Mouse (Mus musculus): ENCODE data around the gene Rrbp1. TPM values are rescaled to one million over a fixed set of nuclear protein-coding genes. Genes with fewer than 3 reads are reported as not detected.

Gene Rrbp1
- polyA plus RNA-seq, 1 experiment from 2014 or later: 54.8 TPM

DNA sequence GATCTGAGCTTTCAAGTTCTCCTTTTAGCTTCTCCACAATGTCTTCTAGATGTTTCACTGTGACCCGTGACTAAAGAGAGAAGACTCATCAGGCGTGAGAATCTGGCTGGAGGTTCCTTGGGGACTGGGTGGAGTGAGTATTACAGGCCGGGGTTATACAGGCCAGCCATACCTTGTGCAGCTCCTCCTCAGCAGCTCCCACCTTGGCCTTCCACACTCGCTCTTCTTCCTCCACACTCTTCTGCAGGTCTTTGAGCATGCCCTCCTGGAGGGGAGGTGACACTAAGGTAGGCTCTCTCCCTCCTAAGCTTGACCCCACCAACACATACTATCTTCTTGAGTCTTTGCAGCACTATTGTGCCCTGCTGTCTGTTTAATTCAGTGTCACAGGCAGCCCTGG lies 57.1 kb downstream of the Rrbp1 start:
- Histone ChIP-seq H3K9me3 (replicated peaks) (no peaks in the 10 kb centered on the region), H3K4me1 (replicated peaks) (peaks cover 30% of the 10 kb centered on the region), H3K9ac (no peak overlapping the region), H3K27me3 (replicated peaks) (no peaks in the 10 kb centered on the region), H3K4me2 (no peak overlapping the region), H3K4me3 (no peak overlapping the region), H3K27ac (ENCODE audit: poor library complexity, severe bottlenecking) (no peak overlapping the region), H3K36me3 (peaks cover 94% of the 10 kb centered on the region)
- 88% methylated on average over 4 of the region's 4 CpGs for WGBS
- no peak for ATAC-seq (ENCODE audit: insufficient number of reproducible peaks, low FRiP score)

DNA sequence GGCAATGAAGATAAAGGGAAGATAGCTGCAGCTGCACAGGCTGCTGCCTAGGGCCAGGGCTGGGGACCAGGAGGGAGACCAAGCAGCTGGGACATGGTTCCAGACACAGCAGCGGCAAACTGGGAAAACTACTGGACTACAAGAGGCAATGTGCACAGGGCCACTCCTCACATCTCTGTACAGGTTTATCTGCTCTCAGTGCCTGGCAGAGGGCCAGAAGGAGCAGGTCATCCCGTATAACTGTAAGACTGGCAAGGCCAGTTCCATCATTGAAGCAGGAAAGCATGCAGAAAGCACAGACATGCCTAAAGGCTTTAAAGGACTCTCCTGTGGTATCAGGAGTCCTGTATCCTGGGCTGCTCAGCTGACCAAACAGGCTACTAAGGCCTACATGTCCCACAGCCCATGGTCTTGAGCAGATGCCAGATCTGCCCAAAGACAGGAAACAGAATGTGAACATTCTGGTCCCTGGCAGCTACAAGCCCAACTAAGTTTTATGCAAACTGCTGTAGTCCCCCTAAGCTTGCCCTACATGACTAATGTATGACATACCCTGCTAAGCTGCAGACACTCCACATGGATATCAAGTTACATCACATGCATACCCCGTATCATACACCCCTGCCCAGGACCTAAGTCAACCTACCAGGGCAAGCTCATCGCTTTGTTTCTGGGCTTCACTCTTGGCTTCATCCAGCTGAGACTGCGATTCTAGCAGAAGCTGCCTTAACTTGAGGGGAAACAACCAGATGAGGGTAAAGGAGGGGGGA lies 59.3 kb downstream of the Rrbp1 start:
- Histone ChIP-seq H3K4me1 (replicated peaks) (peaks cover 47% of the 10 kb centered on the region), H3K27ac (ENCODE audit: poor library complexity, severe bottlenecking) (peak overlapping the region; percentile 14), H3K27me3 (replicated peaks) (no peaks in the 10 kb centered on the region), H3K9me3 (replicated peaks) (no peaks in the 10 kb centered on the region), H3K4me2 (no peak overlapping the region), H3K36me3 (peaks cover 100% of the 10 kb centered on the region), H3K9ac (no peak overlapping the region), H3K4me3 (no peak overlapping the region)
- 0 out of 2 replicates have a peak, but pooled peaks have one; percentile 24 for ATAC-seq (ENCODE audit: insufficient number of reproducible peaks, low FRiP score)
- WGBS: 65% methylated on average over 5 of the region's 5 CpGs

DNA sequence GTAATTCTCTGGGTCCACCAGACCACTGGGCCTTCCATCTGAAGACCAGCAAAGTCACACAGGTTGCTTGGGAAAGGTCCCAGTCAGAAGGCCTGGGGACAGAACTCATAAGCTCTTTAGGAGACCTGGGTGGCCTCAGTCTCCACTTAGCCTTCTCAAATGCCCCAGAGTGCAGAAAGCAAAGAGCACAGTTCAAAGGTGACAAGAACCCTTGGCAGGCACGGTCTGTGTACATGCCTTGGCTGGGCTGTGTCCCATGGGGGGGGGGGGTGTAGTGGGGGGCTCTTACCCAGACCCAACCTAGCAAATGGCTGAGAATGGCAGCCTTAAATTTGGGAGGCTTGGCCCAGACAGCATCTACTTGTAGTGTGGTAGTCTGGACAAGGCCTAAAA lies 60.0 kb downstream of the Rrbp1 start:
- Histone ChIP-seq H3K27ac (ENCODE audit: poor library complexity, severe bottlenecking) (no peak overlapping the region), H3K4me3 (no peak overlapping the region), H3K4me1 (replicated peaks) (peaks cover 54% of the 10 kb centered on the region), H3K27me3 (replicated peaks) (no peaks in the 10 kb centered on the region), H3K9me3 (replicated peaks) (no peaks in the 10 kb centered on the region), H3K9ac (no peak overlapping the region), H3K36me3 (peaks cover 100% of the 10 kb centered on the region), H3K4me2 (no peak overlapping the region)
- ATAC-seq (ENCODE audit: insufficient number of reproducible peaks, low FRiP score): no peak
- WGBS: 65% methylated on average over 1 of the region's 1 CpGs

DNA sequence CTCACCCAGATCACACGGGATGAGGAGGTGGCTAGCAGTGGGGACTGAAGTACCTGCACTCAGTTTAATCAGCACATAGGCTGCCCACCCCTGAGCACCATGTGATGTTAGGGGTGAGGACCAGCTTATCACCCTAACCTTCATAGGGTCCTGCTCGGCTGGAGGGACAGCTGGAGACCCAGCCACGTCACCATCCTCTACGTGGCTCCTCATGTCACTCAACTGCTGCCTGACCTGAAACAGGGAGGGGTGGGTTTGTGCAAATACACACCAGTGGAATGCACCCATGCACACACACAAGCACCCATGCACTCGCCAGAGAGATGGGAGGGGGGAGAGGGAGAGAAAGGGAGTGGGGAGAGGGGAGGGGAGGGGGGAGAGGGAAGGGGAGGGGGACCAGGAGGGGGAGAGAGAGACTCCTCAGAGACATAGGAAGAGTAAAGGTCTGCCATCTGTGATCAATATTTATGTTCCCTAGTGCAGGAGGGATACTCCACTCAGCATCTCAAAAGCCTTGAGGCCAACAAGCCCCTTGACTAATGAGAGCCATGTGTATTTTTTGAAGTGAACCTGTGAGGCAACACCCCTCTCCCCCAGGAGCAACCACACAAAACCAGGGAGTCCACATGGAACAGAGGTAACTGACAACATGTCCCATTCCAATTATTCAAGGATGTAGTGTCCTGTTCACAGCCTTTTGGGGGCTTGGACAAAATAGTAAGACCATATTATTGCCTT lies 60.6 kb downstream of the Rrbp1 start:
- no peaks in the 10 kb centered on the region for H3K9me3 ChIP-seq (replicated peaks)
- no peaks in the 10 kb centered on the region for H3K27me3 ChIP-seq (replicated peaks)
- no peak for ATAC-seq (ENCODE audit: insufficient number of reproducible peaks, low FRiP score)
- H3K36me3 ChIP-seq: peaks cover 100% of the 10 kb centered on the region
- no peak overlapping the region for H3K4me2 ChIP-seq
- no peak overlapping the region for H3K27ac ChIP-seq (ENCODE audit: poor library complexity, severe bottlenecking)
- 66% methylated on average over 5 of the region's 5 CpGs for WGBS
- peaks cover 59% of the 10 kb centered on the region for H3K4me1 ChIP-seq (replicated peaks)
- H3K4me3 ChIP-seq: no peak overlapping the region
- no peak overlapping the region for H3K9ac ChIP-seq

DNA sequence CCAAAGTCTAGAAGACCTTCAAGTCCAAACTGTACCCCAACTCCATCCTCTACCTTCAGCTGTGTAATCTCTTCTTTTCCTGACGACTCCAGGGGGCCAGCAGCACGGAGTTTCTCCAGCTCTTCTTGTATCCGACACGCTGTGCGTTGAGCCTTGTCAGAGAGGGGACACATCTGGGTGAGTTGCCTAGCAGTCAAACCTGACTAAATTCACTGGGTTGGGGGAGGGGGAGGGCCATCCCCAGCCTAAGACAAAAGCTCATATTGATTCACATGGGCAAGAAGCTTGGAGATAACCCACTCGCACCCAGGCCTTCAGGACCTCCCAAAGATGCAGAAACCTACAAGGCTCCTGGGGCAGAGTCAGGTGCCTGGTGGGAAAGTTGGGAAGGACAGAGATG lies 61.8 kb downstream of the Rrbp1 start:
- Histone ChIP-seq H3K27me3 (replicated peaks) (no peaks in the 10 kb centered on the region), H3K36me3 (peaks cover 100% of the 10 kb centered on the region), H3K4me3 (no peak overlapping the region), H3K9me3 (replicated peaks) (no peaks in the 10 kb centered on the region), H3K4me1 (replicated peaks) (peaks cover 59% of the 10 kb centered on the region), H3K27ac (ENCODE audit: poor library complexity, severe bottlenecking) (no peak overlapping the region; the same call in 1 of the 2 replicates), H3K9ac (no peak overlapping the region), H3K4me2 (no peak overlapping the region)
- 89% methylated on average over 6 of the region's 6 CpGs for WGBS
- ATAC-seq (ENCODE audit: insufficient number of reproducible peaks, low FRiP score): no peak

GRCm38 (mm10) chr2:143948416-143948815 lies 62.6 kb downstream of the Rrbp1 start:
- H3K4me3 ChIP-seq: no peak overlapping the region
- H3K9me3 ChIP-seq (replicated peaks): no peaks in the 10 kb centered on the region
- H3K27me3 ChIP-seq (replicated peaks): no peaks in the 10 kb centered on the region
- no peak overlapping the region for H3K9ac ChIP-seq
- WGBS: 44% methylated on average over 4 of the region's 4 CpGs
- peaks cover 59% of the 10 kb centered on the region for H3K4me1 ChIP-seq (replicated peaks)
- no peak overlapping the region for H3K4me2 ChIP-seq
- ATAC-seq (ENCODE audit: insufficient number of reproducible peaks, low FRiP score): no peak
- H3K36me3 ChIP-seq: peaks cover 100% of the 10 kb centered on the region
- peak overlapping the region; percentile 70 for H3K27ac ChIP-seq (ENCODE audit: poor library complexity, severe bottlenecking)

- no peak overlapping the region for H3K9ac ChIP-seq
- peaks cover 59% of the 10 kb centered on the region for H3K4me1 ChIP-seq (replicated peaks)
Measured at GRCm38 (mm10) chr2:143947981-143948380, 63.1 kb downstream of the Rrbp1 start.

GRCm38 (mm10) chr2:143946399-143946798 lies 64.7 kb downstream of the Rrbp1 start:
- Histone ChIP-seq H3K4me3 (no peak overlapping the region), H3K9me3 (replicated peaks) (no peaks in the 10 kb centered on the region), H3K4me1 (replicated peaks) (peaks cover 51% of the 10 kb centered on the region), H3K27me3 (replicated peaks) (no peaks in the 10 kb centered on the region), H3K4me2 (no peak overlapping the region), H3K36me3 (peaks cover 95% of the 10 kb centered on the region), H3K27ac (ENCODE audit: poor library complexity, severe bottlenecking) (0 out of 2 replicates have a peak overlapping the region, but pooled peaks have one; percentile 70), H3K9ac (no peak overlapping the region)
- 74% methylated on average over 2 of the region's 2 CpGs for WGBS
- ATAC-seq (ENCODE audit: insufficient number of reproducible peaks, low FRiP score): no peak

More at GRCm38 (mm10) chr2:143947981-143948380, 63.1 kb downstream of the Rrbp1 start:
- Histone ChIP-seq H3K4me2 (no peak overlapping the region), H3K4me3 (no peak overlapping the region), H3K9me3 (replicated peaks) (no peaks in the 10 kb centered on the region), H3K36me3 (peaks cover 98% of the 10 kb centered on the region), H3K27me3 (replicated peaks) (no peaks in the 10 kb centered on the region), H3K27ac (ENCODE audit: poor library complexity, severe bottlenecking) (peak overlapping the region; percentile 70)
- WGBS: 74% methylated on average over 3 of the region's 3 CpGs
- no peak for ATAC-seq (ENCODE audit: insufficient number of reproducible peaks, low FRiP score)

- ATAC-seq (ENCODE audit: insufficient number of reproducible peaks, low FRiP score): no peak
- 0 out of 2 replicates have a peak overlapping the region, but pooled peaks have one; percentile 19 for H3K27ac ChIP-seq (ENCODE audit: poor library complexity, severe bottlenecking)
- H3K4me3 ChIP-seq: no peak overlapping the region
- H3K4me1 ChIP-seq (replicated peaks): peaks cover 45% of the 10 kb centered on the region
- H3K36me3 ChIP-seq: peaks cover 95% of the 10 kb centered on the region
- no peak overlapping the region for H3K4me2 ChIP-seq
- H3K9me3 ChIP-seq (replicated peaks): no peaks in the 10 kb centered on the region
- WGBS: 82% methylated on average over 7 of the region's 7 CpGs
- no peak overlapping the region for H3K9ac ChIP-seq
- H3K27me3 ChIP-seq (replicated peaks): no peaks in the 10 kb centered on the region
Measured at GRCm38 (mm10) chr2:143945466-143946075, 65.5 kb downstream of the Rrbp1 start.

- no peak for ATAC-seq (ENCODE audit: insufficient number of reproducible peaks, low FRiP score)
- Histone ChIP-seq H3K4me1 (replicated peaks) (peaks cover 44% of the 10 kb centered on the region), H3K27ac (ENCODE audit: poor library complexity, severe bottlenecking) (no peak overlapping the region), H3K9me3 (replicated peaks) (no peaks in the 10 kb centered on the region), H3K4me2 (no peak overlapping the region), H3K27me3 (replicated peaks) (no peaks in the 10 kb centered on the region), H3K36me3 (peaks cover 95% of the 10 kb centered on the region), H3K9ac (no peak overlapping the region), H3K4me3 (no peak overlapping the region)
- 93% methylated on average over 3 of the region's 3 CpGs for WGBS
Measured at GRCm38 (mm10) chr2:143944796-143945195, 66.3 kb downstream of the Rrbp1 start.

GRCm38 (mm10) chr2:143940406-143940805 lies 70.7 kb downstream of the Rrbp1 start:
- Histone ChIP-seq H3K4me1 (replicated peaks) (peaks cover 26% of the 10 kb centered on the region), H3K9me3 (replicated peaks) (no peaks in the 10 kb centered on the region), H3K36me3 (peaks cover 64% of the 10 kb centered on the region), H3K27me3 (replicated peaks) (no peaks in the 10 kb centered on the region), H3K4me2 (no peak overlapping the region), H3K9ac (no peak overlapping the region), H3K4me3 (no peak overlapping the region), H3K27ac (ENCODE audit: poor library complexity, severe bottlenecking) (no peak overlapping the region)
- WGBS: 89% methylated on average over 5 of the region's 5 CpGs
- no peak for ATAC-seq (ENCODE audit: insufficient number of reproducible peaks, low FRiP score)

Data from heart, embryonic 12.5 days (tissue).